Mouse (Mus musculus) large intestine, adult 2 months (tissue): ENCODE results near the gene Carmil1. TPM values are rescaled to one million over a fixed set of nuclear protein-coding genes. Genes with fewer than 3 reads are reported as not detected.

ENCODE experiments used
- DNase-seq: peaks from one replicate; pipeline ENCODE4 v3.0.0-alpha.2; 2012; ENCODE audit warnings: low read depth, low spot score
- WGBS: fragments of 180-500 bp; shearing (Covaris S2); methylation state at CpG from one replicate; pipeline ENCODE4 v1.1.7; 2018; 5-methylcytosine and 5-hydroxymethylcytosine counted together
- polyA plus RNA-seq: library from polyadenylated mRNA; depleted of rRNA; stranded (reverse); fragments of >200 nt; gene quantifications from 2 replicates; pipeline ENCODE4 v1.2.3, GENCODE M21; 2012

Gene Carmil1
- polyA plus RNA-seq, 1 experiment = 14.2 TPM

- 88% methylated on average over 4 of the region's 4 CpGs for WGBS
- no peak for DNase-seq
Observed at GRCm38 (mm10) chr13:24263560-24263959, 17.0 kb downstream of the Carmil1 start.

DNA sequence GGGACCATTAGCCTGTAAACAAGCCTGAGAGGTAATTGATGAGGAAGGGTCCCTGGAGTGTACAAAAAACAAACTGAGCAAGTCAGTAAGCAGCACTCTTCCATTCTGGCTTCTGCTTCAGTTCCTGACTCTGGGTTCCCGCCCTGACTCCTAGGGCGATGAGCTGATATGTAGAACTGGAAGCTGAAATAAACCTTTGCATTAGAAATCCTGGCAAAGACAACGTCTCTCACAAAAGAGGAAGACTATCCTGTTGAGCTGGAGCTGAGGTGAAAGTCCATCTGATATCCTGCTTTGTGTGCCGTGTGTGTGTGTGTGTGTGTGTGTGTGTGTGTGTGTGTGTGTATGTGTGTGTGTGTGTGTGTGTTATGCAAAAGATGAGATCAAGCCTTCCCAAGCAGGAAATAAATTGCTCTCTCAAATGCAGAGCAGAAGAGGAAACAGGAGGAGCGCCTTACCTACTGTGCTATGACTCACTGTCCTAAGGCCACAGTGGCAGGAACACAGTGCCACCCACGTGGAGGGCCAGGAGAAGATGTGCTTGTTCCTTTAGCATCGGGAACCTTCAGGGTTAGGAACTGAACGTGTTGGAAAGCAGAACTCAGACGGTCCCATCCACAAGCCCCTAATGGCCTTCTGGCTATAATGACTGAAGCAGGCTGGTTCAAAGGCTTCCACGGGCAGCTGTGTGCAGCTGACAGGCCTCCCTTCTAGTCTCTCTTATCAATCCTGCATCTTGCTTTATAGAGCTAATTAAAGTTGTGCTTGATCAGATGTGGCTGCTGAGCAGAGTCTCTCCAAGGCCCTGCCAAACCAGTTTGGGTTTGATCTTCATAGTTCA lies 19.6 kb downstream of the Carmil1 start:
- DNase-seq = no peak
- WGBS = 19% methylated on average over 10 of the region's 10 CpGs

DNA sequence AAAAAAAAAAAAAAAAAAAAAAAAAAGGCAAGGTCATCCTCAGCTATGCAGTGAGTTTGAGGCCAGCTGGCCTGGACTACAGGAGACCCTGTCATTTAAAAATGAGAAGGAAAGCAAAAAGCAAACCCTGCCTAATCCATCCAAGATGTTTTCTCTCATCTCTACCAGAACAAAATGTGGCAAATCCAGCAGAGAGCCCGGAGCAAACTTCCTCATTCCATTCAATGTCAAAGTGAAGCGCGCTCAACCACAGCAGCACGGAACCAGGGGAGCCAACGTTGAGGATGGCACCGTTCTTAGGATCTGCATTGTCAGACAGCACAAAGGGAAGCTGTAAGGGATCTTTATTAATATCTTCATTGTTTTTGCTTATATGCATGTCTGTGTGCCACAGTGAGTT lies 22.8 kb downstream of the Carmil1 start:
- 71% methylated on average over 6 of the region's 6 CpGs for WGBS
- DNase-seq = no peak

DNA sequence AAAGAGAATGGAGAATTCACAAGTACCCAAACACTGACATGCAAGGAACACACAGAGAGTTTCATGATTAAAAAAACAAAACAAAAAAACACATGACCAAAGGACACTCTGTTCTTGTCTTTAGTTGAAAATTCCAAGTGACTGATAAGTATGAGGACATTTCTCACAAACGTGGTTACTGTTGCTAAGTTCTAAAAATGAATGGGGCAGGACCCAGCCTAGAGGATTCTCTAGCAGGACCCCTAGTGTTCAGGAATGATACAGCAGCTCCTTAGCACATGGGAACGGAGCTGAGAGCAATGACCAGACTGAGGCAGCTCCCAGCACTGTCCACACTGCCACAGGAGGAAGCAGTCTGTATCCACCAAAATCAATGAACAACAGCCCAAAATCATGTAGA lies 26.6 kb downstream of the Carmil1 start:
- WGBS = 16% methylated on average over 2 of the region's 2 CpGs
- no peak for DNase-seq

GRCm38 (mm10) chr13:24253551-24253950 lies 27.0 kb downstream of the Carmil1 start:
- no peak for DNase-seq
- WGBS = 58% methylated on average over 3 of the region's 3 CpGs

DNA sequence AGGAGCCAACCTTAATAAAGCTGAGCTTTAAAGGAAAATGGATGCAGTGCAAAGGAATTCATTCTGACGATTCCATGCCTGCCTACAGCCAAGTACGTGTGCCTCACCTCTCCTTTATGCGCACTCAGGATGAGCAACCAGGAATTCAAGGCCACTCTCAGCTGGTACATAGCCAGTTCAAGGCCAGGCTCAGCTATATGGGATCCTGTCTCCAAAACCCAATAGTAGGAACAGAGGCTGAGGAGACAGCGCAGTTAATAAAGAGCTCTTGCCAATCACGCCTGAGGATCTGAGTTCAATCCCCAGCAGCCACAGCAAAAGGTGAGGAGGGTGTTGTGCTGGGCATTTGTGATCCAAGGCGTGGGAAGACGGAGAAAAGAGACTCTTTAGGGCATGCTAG lies 29.4 kb downstream of the Carmil1 start:
- WGBS = 86% methylated on average over 7 of the region's 7 CpGs
- DNase-seq = no peak

DNA sequence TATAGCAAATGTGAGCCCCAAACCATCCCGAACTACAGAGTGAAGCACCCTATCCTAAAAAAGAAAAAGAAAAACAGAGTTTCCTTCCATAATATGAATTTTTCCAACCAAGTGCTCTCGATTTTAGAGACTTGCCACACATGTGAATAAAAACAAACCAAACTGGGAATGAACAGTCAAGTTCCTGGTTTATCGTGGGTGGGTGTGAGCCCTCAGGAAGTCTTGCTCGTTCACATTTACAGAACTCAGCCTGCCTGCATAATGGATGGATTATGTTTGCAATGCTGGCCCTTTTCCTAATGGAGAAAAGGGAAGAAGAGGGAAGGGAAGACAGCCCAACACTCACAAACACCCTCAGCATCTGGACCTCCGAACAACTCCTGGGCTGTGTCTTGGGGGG lies 32.7 kb downstream of the Carmil1 start:
- DNase-seq = no peak
- 45% methylated on average over 5 of the region's 5 CpGs for WGBS

- no peak for DNase-seq
- 75% methylated on average over 3 of the region's 3 CpGs for WGBS
Observed at GRCm38 (mm10) chr13:24247441-24247840, 33.2 kb downstream of the Carmil1 start.

GRCm38 (mm10) chr13:24246266-24246665 lies 34.3 kb downstream of the Carmil1 start:
- no peak for DNase-seq
- 32% methylated on average over 6 of the region's 6 CpGs for WGBS

DNA sequence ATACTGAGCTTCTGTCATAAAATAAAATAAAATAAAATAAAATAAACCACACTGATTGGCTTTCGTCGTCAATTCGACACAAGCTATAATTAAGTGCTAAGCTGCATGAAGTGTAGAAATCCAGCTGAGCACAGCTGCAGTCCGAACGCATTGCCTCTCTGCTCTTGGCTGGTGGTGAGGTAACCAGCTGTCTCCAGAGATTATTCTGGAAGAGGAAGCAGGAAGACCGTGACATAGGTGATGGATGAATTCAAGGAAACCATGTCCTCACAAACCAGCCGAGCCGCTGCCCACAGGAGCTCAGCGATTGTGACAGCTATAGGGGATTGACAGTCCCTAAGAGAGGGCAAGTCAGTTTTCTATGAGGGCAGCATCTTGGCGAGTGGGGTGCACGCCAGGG lies 36.0 kb downstream of the Carmil1 start:
- 65% methylated on average over 11 of the region's 11 CpGs for WGBS
- no peak for DNase-seq

- no peak for DNase-seq
- 79% methylated on average over 4 of the region's 4 CpGs for WGBS
Observed at GRCm38 (mm10) chr13:24243964-24244363, 36.6 kb downstream of the Carmil1 start.

- WGBS = 28% methylated on average over 5 of the region's 5 CpGs
- DNase-seq = no peak
Observed at GRCm38 (mm10) chr13:24242429-24243106, 38.0 kb downstream of the Carmil1 start.

DNA sequence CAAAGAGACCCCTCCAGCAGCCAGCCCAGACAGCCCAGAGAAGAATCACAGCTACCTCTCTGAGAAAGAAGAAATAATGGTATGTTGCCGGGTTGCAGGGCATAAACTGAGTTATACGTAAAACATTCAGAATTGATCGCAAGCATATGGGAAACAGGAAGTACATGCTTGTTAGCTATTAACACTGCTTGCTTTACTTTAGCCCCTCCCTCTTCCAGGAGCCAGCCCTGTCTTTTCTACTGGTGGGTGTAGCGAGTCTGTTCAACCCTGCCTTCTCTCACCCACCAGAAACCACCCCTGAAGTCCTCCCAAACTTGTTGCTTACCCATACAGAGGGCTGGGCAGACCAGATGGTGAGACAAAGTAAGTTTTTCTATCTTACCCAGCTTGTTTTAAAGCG lies 39.4 kb downstream of the Carmil1 start:
- no peak for DNase-seq
- WGBS = 23% methylated on average over 5 of the region's 5 CpGs

DNA sequence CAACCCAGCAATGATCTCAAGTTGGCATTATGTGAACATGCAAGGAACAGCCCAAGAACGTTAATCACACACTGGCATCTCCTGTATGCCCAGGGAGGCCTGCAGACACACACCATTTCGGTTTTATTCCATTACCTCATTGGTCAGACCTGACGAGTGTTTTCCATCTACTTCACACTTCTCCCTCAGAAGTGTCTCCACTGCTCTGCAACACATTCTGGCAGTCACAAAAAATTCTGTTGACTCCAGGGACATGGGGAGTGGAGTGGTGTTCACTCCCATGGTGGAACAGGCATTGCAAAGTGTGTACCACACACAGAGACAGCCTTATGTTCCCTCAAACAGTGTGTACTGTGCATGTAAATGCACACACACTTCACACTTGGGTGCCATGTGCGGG lies 40.2 kb downstream of the Carmil1 start:
- 83% methylated on average over 4 of the region's 4 CpGs for WGBS
- no peak for DNase-seq

DNA sequence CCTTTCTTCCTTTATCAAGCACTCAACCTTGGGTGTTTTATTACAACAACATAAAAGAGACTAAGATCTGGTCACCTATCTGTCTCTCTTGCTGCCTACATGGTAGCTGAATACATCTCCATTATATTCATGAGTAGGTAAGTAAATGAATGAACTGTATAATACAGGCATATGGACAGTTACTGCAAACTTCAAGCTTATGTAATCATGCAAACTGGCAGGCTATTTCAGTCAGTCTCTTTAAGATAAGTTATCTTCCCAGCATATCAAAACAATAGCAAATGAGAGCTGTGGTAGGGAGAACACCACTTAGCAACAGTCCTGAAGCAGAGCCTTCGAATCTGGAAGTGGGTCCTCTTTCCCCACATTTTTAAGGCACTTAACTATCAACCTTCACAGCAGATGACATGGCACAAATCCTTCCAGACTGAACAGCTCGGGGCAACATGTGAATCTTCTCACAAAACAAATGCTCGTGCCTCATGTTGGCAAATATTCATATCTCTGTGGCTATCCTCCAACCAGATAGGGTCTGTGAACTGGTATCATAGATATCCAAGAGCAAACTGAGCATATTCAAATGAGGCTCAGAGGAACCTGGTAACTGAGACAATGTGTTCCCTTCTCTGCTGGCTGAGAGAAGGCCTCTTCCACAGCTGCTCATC lies 42.0 kb downstream of the Carmil1 start:
- 65% methylated on average over 3 of the region's 3 CpGs for WGBS

GRCm38 (mm10) chr13:24236736-24237135 lies 43.9 kb downstream of the Carmil1 start:
- 56% methylated on average over 4 of the region's 4 CpGs for WGBS
- DNase-seq = no peak

More for the DNA sequence above, 42.0 kb downstream of the Carmil1 start:
- no peak for DNase-seq

- DNase-seq = no peak
- 88% methylated on average over 6 of the region's 6 CpGs for WGBS
Observed at GRCm38 (mm10) chr13:24232750-24233149, 47.8 kb downstream of the Carmil1 start.

GRCm38 (mm10) chr13:24231746-24232483 lies 48.7 kb downstream of the Carmil1 start:
- WGBS = 89% methylated on average over 10 of the region's 10 CpGs
- DNase-seq = no peak

DNA sequence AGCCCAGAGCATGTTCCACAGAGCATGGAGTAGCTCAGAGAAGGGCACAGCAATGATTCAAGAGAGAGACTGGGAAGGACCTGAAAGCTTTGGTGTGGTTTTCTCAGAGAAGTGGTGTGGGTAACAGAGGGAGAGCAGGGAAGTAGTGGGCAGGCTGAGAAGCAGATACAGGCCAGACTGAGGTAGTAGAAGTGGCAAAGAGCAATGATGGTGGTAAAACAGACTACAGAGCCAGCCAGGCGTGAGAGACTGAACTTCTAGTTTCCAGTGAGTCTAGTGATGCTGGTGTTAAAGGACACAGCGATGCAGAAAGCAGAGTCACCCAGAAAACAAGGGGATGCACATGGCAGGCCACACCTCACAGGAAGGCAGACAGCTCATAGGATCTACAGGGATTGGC lies 49.4 kb downstream of the Carmil1 start:
- 87% methylated on average over 2 of the region's 2 CpGs for WGBS
- DNase-seq = no peak

DNA sequence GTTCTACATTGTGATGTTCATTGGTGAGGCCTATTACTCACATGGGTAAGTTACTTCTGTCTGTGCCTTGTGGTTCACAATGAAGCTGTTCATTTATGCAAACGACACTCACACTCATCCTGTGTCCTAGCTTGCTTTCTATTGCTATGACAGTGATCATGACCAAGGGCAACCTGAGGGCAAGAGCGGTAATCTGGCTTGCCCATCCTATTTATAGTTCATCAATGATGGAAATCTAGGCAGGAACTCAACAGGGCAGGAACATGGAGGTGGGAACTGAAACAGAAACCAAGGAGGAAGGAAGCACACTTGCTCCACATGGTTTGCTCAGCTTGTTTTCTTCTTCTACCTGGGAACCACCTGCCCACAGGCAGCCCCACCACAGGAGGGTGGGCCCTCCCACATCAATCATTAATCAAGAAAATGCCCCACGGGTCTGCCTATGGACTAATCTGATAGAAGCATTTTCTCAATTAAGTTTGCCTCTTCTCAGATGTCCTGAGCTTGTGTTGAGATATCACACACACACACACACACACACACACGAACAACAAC lies 50.0 kb downstream of the Carmil1 start:
- WGBS = 75% methylated on average over 4 of the region's 4 CpGs
- DNase-seq = no peak
